Mouse (Mus musculus) myocyte (in vitro differentiated cells): ENCODE measurements around the gene Gm12666. TPM values are rescaled to one million over a fixed set of nuclear protein-coding genes. Genes with fewer than 3 reads are reported as not detected.
A peak's percentile ranks its signal among the peaks of the same experiment; 100 is the strongest.
"Not testable (repeated sequence)": the region's sequence is repeated elsewhere in the genome, so short reads cannot be mapped to it uniquely, and the experiment has no call there.

Source experiments
- H3K27me3 ChIP-seq: one replicate; pipeline ENCODE4 v1.6.1; 2011; ENCODE audit not compliant: control insufficient read depth, insufficient read depth, insufficient read length
- H3K36me3 ChIP-seq: one replicate; pipeline ENCODE4 v1.6.1; 2011; ENCODE audit not compliant: control insufficient read depth, insufficient read depth
- H3K4me2 ChIP-seq: one replicate; pipeline ENCODE4 v1.6.1; 2011; ENCODE audit warnings: low read depth, control low read depth
- H3K4me3 ChIP-seq: one replicate; pipeline ENCODE4 v1.5.1; 2011; ENCODE audit warnings: mild to moderate bottlenecking, control low read depth, moderate library complexity
- H3K79me2 ChIP-seq: one replicate; pipeline ENCODE4 v1.6.1; 2011; ENCODE audit not compliant: control insufficient read depth, insufficient read depth
- H3ac ChIP-seq: one replicate; pipeline ENCODE4 v1.6.1; 2011; ENCODE audit not compliant: control insufficient read depth, insufficient read length
- CEBPB ChIP-seq: IDR thresholded peaks from 2 replicates; pipeline ENCODE4 v1.6.1; 2011; ENCODE audit warnings: mild to moderate bottlenecking, moderate library complexity; ENCODE audit not compliant: poor library complexity, insufficient read depth, severe bottlenecking
- E2F4 ChIP-seq: IDR thresholded peaks from one replicate; pipeline ENCODE4 v1.6.1; 2011; ENCODE audit warnings: mild to moderate bottlenecking, control low read depth, moderate library complexity; ENCODE audit not compliant: insufficient read depth
- MAX ChIP-seq: IDR thresholded peaks from one replicate; pipeline ENCODE4 v1.6.1; 2011; ENCODE audit warnings: low read depth, mild to moderate bottlenecking, control low read depth
- MYOD1 ChIP-seq, 3 experiments: IDR thresholded peaks; one replicate each; pipeline ENCODE4 v1.6.1; 2011; ENCODE audit warnings: control low read depth in 2 of 3, low read depth in 2 of 3, mild to moderate bottlenecking in 2 of 3, moderate library complexity in 1 of 3; ENCODE audit not compliant: insufficient read length in 2 of 3, control insufficient read depth in 1 of 3
- MYOG ChIP-seq, 3 experiments: IDR thresholded peaks; one replicate each; pipeline ENCODE4 v1.6.1; 2011; ENCODE audit warnings: control low read depth in 2 of 3, low read depth in 2 of 3, mild to moderate bottlenecking in 2 of 3; ENCODE audit not compliant: insufficient read length in 2 of 3, control insufficient read depth in 1 of 3, insufficient read depth in 1 of 3
- POLR2A ChIP-seq: IDR thresholded peaks from one replicate; pipeline ENCODE4 v1.6.1; 2011; ENCODE audit warnings: low read depth, mild to moderate bottlenecking, control low read depth, moderate library complexity; ENCODE audit not compliant: insufficient read length
- POLR2AphosphoS2 ChIP-seq: IDR thresholded peaks from one replicate; pipeline ENCODE4 v1.6.1; 2011; ENCODE audit warnings: low read depth, control low read depth; ENCODE audit not compliant: insufficient read length
- REST ChIP-seq: IDR thresholded peaks from one replicate; pipeline ENCODE4 v1.6.1; 2011; ENCODE audit warnings: mild to moderate bottlenecking, control low read depth, moderate library complexity; ENCODE audit not compliant: insufficient read depth, insufficient read length
- SRF ChIP-seq: IDR thresholded peaks from one replicate; pipeline ENCODE4 v1.6.1; 2011; ENCODE audit warnings: low read depth; ENCODE audit not compliant: control insufficient read depth, insufficient read length
- TCF12 ChIP-seq: IDR thresholded peaks from one replicate; pipeline ENCODE4 v1.6.1; 2011; ENCODE audit warnings: mild to moderate bottlenecking, control low read depth; ENCODE audit not compliant: poor library complexity, insufficient read depth, severe bottlenecking
- TCF3 ChIP-seq: IDR thresholded peaks from one replicate; pipeline ENCODE4 v1.6.1; 2011; ENCODE audit warnings: low read depth, control low read depth; ENCODE audit not compliant: insufficient read length
- USF1 ChIP-seq: IDR thresholded peaks from one replicate; pipeline ENCODE4 v1.6.1; 2011; ENCODE audit warnings: low read depth, mild to moderate bottlenecking, control low read depth, moderate library complexity
- polyA plus RNA-seq: library from polyadenylated mRNA; unstranded; fragments of >200 nt; fragmentation: generic; extraction: Trizol; gene quantifications from one replicate; pipeline ENCODE4 v1.2.1, GENCODE M21; 2012; ENCODE audit warnings: missing spikeins

Gm12666 gene
- polyA plus RNA-seq = 3.4 TPM

- H3K27me3 ChIP-seq, H3K4me3 ChIP-seq, H3ac ChIP-seq, H3K4me2 ChIP-seq, H3K36me3 ChIP-seq, H3K79me2 ChIP-seq: not testable (repeated sequence)
Measured at GRCm38 (mm10) chr4:92191649-92192048, at the start of gene Gm12666. Gene Gm12666, minus strand, starts transcription at chr4:92191749.

- Histone ChIP-seq H3K4me3 (no peak overlapping the region), H3ac (no peak overlapping the region), H3K27me3 (no peaks in the 10 kb centered on the region), H3K36me3 (no peaks in the 10 kb centered on the region), H3K79me2 (no peaks in the 10 kb centered on the region), H3K4me2 (no peak overlapping the region)
- no peak for TF ChIP-seq MYOD1 (IDR thresholded peaks at IDR 0.05; ENCODE audit: control insufficient read depth in 1 of 3, insufficient read length in 2 of 3, low read depth in 2 of 3)
- no peak for TF ChIP-seq POLR2A
- no peak for TF ChIP-seq REST
- TF ChIP-seq MAX = no peak
- TF ChIP-seq TCF3 = no peak
- no peak for TF ChIP-seq MYOG (IDR thresholded peaks at IDR 0.05; ENCODE audit: control insufficient read depth in 1 of 3, insufficient read depth in 1 of 3, insufficient read length in 2 of 3, low read depth in 2 of 3)
- TF ChIP-seq E2F4 = no peak
- TF ChIP-seq POLR2AphosphoS2 = no peak
- TF ChIP-seq CEBPB = no peak
- no peak for TF ChIP-seq TCF12
- TF ChIP-seq USF1 = no peak
- TF ChIP-seq SRF = no peak
Measured at GRCm38 (mm10) chr4:92226326-92226725, 34.8 kb upstream of the Gm12666 start.

GRCm38 (mm10) chr4:92216286-92216685 lies 24.7 kb upstream of the Gm12666 start:
- no peaks in the 10 kb centered on the region for H3K79me2 ChIP-seq
- H3K4me3 ChIP-seq = no peak overlapping the region

GRCm38 (mm10) chr4:92152646-92153045 lies 38.9 kb downstream of the Gm12666 start:
- H3K79me2 ChIP-seq = no peaks in the 10 kb centered on the region

More at GRCm38 (mm10) chr4:92216286-92216685, 24.7 kb upstream of the Gm12666 start:
- TF ChIP-seq CEBPB = 0 out of 2 replicates have a peak, but pooled peaks have one; percentile 24
- no peak for TF ChIP-seq REST
- no peak overlapping the region for H3ac ChIP-seq
- no peak overlapping the region for H3K4me2 ChIP-seq
- no peaks in the 10 kb centered on the region for H3K27me3 ChIP-seq
- no peaks in the 10 kb centered on the region for H3K36me3 ChIP-seq

GRCm38 (mm10) chr4:92147134-92147533 lies 44.4 kb downstream of the Gm12666 start, which contains the start of gene Izumo3:
Gene Izumo3, minus strand, starts transcription at chr4:92147234.
- no peak within 1 kb of the TSS for H3K4me3 ChIP-seq
- H3ac ChIP-seq = no peak within 1 kb of the TSS
- H3K79me2 ChIP-seq = no peaks in the 10 kb centered on the region
- no peak for TF ChIP-seq USF1
- TF ChIP-seq MAX = no peak
- TF ChIP-seq SRF = no peak
- H3K36me3 ChIP-seq = no peaks in the 10 kb centered on the region
- no peaks in the 10 kb centered on the region for H3K27me3 ChIP-seq
- no peak within 1 kb of the TSS for H3K4me2 ChIP-seq

More at GRCm38 (mm10) chr4:92152646-92153045, 38.9 kb downstream of the Gm12666 start:
- H3K4me3 ChIP-seq = no peak overlapping the region
- H3ac ChIP-seq = no peak overlapping the region
- no peaks in the 10 kb centered on the region for H3K36me3 ChIP-seq
- H3K4me2 ChIP-seq = no peak overlapping the region
- TF ChIP-seq CEBPB (no peak), E2F4 (no peak), MYOG (IDR thresholded peaks at IDR 0.05; ENCODE audit: control insufficient read depth in 1 of 3, insufficient read depth in 1 of 3, insufficient read length in 2 of 3, low read depth in 2 of 3) (no peak), USF1 (no peak), TCF12 (no peak), MYOD1 (IDR thresholded peaks at IDR 0.05; ENCODE audit: control insufficient read depth in 1 of 3, insufficient read length in 2 of 3, low read depth in 2 of 3) (no peak), POLR2AphosphoS2 (no peak), REST (no peak), SRF (no peak), MAX (no peak), POLR2A (no peak), TCF3 (no peak)
- H3K27me3 ChIP-seq = no peaks in the 10 kb centered on the region

Other genes starting within 250 kb of the Gm12666 start
- not detected for gene Izumo3, start 44.5 kb downstream of the Gm12666 start, polyA plus RNA-seq